Mouse (Mus musculus): ENCODE measurements around the gene Lrrtm4.

GRCm38 (mm10) chr6:80181916-80182315, 163.2 kb downstream of the Lrrtm4 start:
- TF ChIP-seq POLR2A (IDR thresholded peaks at IDR 0.05; ENCODE audit: insufficient read length, low read depth) (no peak), USF1 (IDR thresholded peaks at IDR 0.05; ENCODE audit: low read depth) (no peak), POLR2AphosphoS2 (IDR thresholded peaks at IDR 0.05; ENCODE audit: insufficient read length, low read depth) (no peak), MYOG (IDR thresholded peaks at IDR 0.05; ENCODE audit: control insufficient read depth in 1 of 3, insufficient read depth in 1 of 3, insufficient read length in 2 of 3, low read depth in 2 of 3) (no peak), E2F4 (IDR thresholded peaks at IDR 0.05; ENCODE audit: insufficient read depth) (no peak), MAX (IDR thresholded peaks at IDR 0.05; ENCODE audit: low read depth) (no peak), REST (IDR thresholded peaks at IDR 0.05; ENCODE audit: insufficient read depth, insufficient read length) (no peak), MYOD1 (IDR thresholded peaks at IDR 0.05; ENCODE audit: control insufficient read depth in 1 of 3, insufficient read length in 2 of 3, low read depth in 2 of 3) (no peak), SRF (IDR thresholded peaks at IDR 0.05; ENCODE audit: control insufficient read depth, insufficient read length, low read depth) (no peak), TCF12 (IDR thresholded peaks at IDR 0.05; ENCODE audit: insufficient read depth, poor library complexity, severe bottlenecking) (no peak)
